Mouse (Mus musculus) embryonic facial prominence, embryonic 11.5 days (tissue): Measurements from ENCODE around the gene Kcnk6. TPM values are rescaled to one million over a fixed set of nuclear protein-coding genes. Genes with fewer than 3 reads are reported as not detected.
"Not testable (repeated sequence)": the region's sequence is repeated elsewhere in the genome, so short reads cannot be mapped to it uniquely, and the experiment has no call there.

ENCODE experiments used
- ATAC-seq: fragments of 200-750 bp; cut with Nextera tagmentation; replicated peaks from 2 replicates; pipeline ENCODE4 v1.8.0; 2017; ENCODE audit warnings: low read depth; ENCODE audit not compliant: insufficient number of reproducible peaks, low FRiP score, low TSS enrichment
- DNase-seq: peaks from one replicate; pipeline ENCODE4 v3.0.0-alpha.2; 2015; ENCODE audit warnings: low spot score
- H3K27ac ChIP-seq: fragments of 300-500 bp; sonication (generic); replicated peaks from 2 replicates; pipeline ENCODE4 v1.5.1; 2014; ENCODE audit warnings: mild to moderate bottlenecking, low read depth, low read length, control low read depth
- H3K27me3 ChIP-seq: fragments of 300-500 bp; sonication (generic); 2 replicates; pipeline ENCODE4 v1.6.1; 2014; ENCODE audit warnings: mild to moderate bottlenecking, low read length, moderate library complexity, mixed read lengths; ENCODE audit not compliant: control insufficient read depth, insufficient read depth
- H3K36me3 ChIP-seq: fragments of 300-500 bp; sonication (generic); replicated peaks from 2 replicates; pipeline ENCODE4 v1.6.1; 2014; ENCODE audit warnings: low read depth, mild to moderate bottlenecking, low read length, moderate library complexity, mixed read lengths; ENCODE audit not compliant: control insufficient read depth, insufficient read depth
- H3K4me1 ChIP-seq: fragments of 300-500 bp; sonication (generic); 2 replicates; pipeline ENCODE4 v1.6.1; 2014; ENCODE audit warnings: low read length, mixed read lengths; ENCODE audit not compliant: control insufficient read depth, insufficient read depth
- H3K4me2 ChIP-seq: fragments of 300-500 bp; sonication (generic); 2 replicates; pipeline ENCODE4 v1.6.1; 2014; ENCODE audit warnings: low read depth, mild to moderate bottlenecking, control low read depth, low read length, moderate library complexity
- H3K4me3 ChIP-seq: fragments of 300-500 bp; sonication (generic); 2 replicates; pipeline ENCODE4 v1.5.1; 2014; ENCODE audit warnings: low read depth, low read length, control low read depth
- H3K9ac ChIP-seq: fragments of 300-500 bp; sonication (generic); replicated peaks from 2 replicates; pipeline ENCODE4 v1.6.1; 2014; ENCODE audit warnings: mild to moderate bottlenecking, control low read depth, low read length
- H3K9me3 ChIP-seq: fragments of 300-500 bp; sonication (generic); replicated peaks from 2 replicates; pipeline ENCODE4 v1.6.1; 2016; ENCODE audit warnings: mild to moderate bottlenecking, low read length, inconsistent platforms, mixed read lengths; ENCODE audit not compliant: control insufficient read depth
- WGBS: fragments of 180-500 bp; shearing (Covaris S2); extraction: QIAGEN DNeasy Blood & Tissue Kit; methylation state at CpG from one replicate; pipeline ENCODE4 v1.1.7; 2014; 5-methylcytosine and 5-hydroxymethylcytosine counted together
- polyA plus RNA-seq: library from polyadenylated mRNA; unstranded; fragments of >200 nt; fragmentation: Nextera tagmentation; extraction: Ambion mirVana; gene quantifications from 2 replicates; pipeline ENCODE4 v1.2.1, GENCODE M21; 2014

Gene Kcnk6
- polyA plus RNA-seq, 1 experiment from 2014 or later = 0.45 TPM

DNA sequence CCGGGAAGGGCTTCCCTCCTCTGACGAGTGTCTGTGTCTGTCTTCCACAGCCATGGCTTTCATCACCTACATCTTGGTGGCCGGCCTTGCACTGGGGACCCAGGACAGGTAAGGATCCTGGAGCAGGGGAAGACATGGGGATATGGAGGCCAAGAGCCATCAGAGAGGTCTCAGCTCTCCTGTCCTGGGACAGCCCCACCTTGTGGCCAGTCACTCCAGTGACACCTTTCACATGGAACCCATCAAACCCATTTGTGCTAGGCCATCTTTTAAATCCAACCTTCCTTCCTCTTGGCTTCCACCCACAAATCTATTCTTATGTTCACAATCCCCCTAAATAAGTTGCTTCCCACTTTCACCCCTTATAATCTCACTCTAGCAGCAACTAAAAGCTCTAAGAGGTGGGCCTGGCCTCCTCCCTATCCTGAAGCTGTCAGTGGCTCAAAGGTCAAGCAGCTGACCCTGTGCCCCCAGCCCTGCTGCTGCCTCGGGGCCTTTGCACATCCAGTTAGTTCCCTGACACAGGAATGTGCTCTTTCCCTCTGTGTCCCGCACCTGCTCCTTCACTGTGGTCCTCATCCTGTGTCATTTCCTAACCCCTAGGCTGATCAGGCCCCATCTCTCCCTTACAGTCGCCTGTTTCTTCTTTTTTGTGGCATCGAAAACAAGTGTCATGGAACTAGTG is 12.6 kb upstream of the Kcnk6 start:
- no peaks in the 10 kb centered on the region for H3K4me1 ChIP-seq

DNA sequence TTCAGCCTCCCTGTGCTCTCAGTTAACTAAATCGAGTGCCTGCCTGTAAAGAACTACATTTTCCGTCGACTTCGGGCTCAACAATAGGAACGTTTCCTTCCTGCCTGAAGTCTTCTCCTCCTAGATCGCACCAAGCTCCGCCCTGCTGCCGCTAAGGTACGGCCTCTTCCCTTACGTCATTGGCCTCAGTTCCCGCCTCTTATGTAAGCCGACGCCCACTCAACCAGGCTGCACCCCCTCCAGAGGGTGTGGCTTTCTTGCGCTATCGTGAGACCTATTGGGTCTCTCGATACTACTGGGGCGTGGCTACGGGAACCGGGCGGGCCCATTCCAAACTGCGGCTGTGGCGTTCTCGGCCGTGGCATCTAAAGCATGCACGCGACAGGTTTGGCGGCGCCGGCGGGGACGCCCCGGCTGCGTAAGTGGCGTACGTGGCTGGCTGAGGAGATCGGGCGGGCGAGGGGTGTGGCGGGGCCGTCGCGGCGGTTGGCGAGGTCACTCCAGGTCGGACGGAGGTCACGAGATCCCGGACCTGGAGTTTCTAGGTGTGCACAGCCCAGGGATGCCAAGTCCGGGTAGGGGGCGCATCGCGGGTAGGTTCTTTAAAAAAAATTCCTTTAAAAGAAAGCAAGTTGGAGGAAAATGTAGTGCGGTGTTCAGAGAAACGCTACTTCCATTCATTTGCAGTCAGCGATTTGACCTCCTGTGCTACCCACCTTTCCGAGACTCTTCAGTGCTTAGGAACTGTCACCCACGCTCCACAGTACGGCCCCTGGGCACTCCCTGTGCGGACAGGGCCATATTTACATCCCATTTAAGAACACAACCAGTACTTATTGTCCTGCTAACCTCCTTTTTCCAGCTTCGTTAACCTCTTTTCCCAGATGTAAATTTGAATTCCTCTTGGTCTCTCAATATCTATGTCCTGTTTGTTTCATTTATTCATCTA is 6.0 kb upstream of the Kcnk6 start, which contains the start of gene Yif1b:
Gene Yif1b (plus strand): TSS at position 311 of the 949 bp plus-strand sequence.
- H3K9me3 ChIP-seq = no peaks in the 10 kb centered on the region
- peak within 1 kb of the TSS; percentile 45 for H3K9ac ChIP-seq
- under 1% methylated on average over 60 of the region's 60 CpGs for WGBS
- ATAC-seq (peak; percentile 95), DNase-seq (peak; percentile 100)
- peak within 1 kb of the TSS; percentile 38 for H3K4me3 ChIP-seq
- no peaks in the 10 kb centered on the region for H3K4me1 ChIP-seq
- peak within 1 kb of the TSS; percentile 71 for H3K4me2 ChIP-seq
- no peaks in the 10 kb centered on the region for H3K27me3 ChIP-seq
- no peaks in the 10 kb centered on the region for H3K36me3 ChIP-seq
- H3K27ac ChIP-seq = peak within 1 kb of the TSS; percentile 71

More for the DNA sequence above, 12.6 kb upstream of the Kcnk6 start:
- no peak overlapping the region for H3K27ac ChIP-seq
- H3K27me3 ChIP-seq = no peaks in the 10 kb centered on the region
- 81% methylated on average over 7 of the region's 7 CpGs for WGBS
- no peak overlapping the region for H3K4me3 ChIP-seq
- no peaks in the 10 kb centered on the region; the same call in 1 of the 2 replicates for H3K36me3 ChIP-seq
- H3K9ac ChIP-seq = no peak overlapping the region
- no peak overlapping the region for H3K4me2 ChIP-seq
- ATAC-seq = no peak
- H3K9me3 ChIP-seq = no peaks in the 10 kb centered on the region
- DNase-seq = no peak

DNA sequence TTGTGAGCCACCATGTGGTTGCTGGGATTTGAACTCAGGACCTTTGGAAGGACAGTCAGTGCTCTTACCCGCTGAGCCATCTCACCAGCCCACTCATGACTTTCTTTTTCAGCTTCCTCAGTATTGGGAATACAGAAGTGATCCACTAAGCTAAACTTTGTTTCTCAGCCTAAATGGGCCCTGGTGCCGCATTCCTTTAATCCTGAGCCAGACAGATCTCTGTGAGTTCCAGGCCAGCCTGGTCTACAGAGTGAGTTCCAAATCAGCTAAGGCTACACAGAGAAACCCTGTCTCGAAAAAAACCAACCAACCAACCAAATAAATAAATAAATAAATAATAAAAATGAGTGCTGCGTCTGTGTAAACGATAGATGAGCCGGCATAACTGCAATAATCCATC is 5.3 kb upstream of the Kcnk6 start:
- H3K4me1 ChIP-seq, ATAC-seq, H3K9me3 ChIP-seq, DNase-seq, H3K27me3 ChIP-seq, H3K36me3 ChIP-seq: not testable (repeated sequence)
- H3K4me3 ChIP-seq = peak overlapping the region; percentile 22
- 31% methylated on average over 6 of the region's 6 CpGs for WGBS
- H3K27ac ChIP-seq = peak overlapping the region; percentile 71
- peak overlapping the region; percentile 45 for H3K9ac ChIP-seq
- H3K4me2 ChIP-seq = peak overlapping the region; percentile 22

DNA sequence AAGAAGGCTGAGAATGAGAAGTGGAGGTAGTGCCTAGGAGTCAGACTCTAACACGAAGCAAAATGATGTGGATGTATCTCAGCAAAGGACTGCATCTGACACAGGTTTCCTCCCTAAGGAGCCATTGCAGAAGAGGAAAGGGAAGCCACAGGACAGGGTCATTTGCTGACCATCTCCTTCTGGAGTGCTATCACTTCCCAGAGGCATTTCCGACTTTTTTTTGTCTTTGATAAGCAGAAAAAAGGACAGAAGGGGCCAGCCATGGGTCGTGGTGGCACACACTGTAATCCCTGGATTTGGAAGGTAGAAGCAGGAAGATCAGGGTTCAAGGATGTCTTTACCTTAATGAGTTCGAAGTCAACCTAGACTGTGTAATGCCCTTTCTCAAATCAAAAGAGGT is 4.3 kb upstream of the Kcnk6 start:
- peaks cover 10% of the 10 kb centered on the region for H3K27me3 ChIP-seq
- no peaks in the 10 kb centered on the region for H3K9me3 ChIP-seq
- H3K36me3 ChIP-seq = no peaks in the 10 kb centered on the region
- H3K9ac ChIP-seq = no peak overlapping the region
- no peak overlapping the region for H3K4me2 ChIP-seq
- no peak overlapping the region for H3K27ac ChIP-seq
- DNase-seq (no peak), ATAC-seq (no peak)
- no peak overlapping the region for H3K4me3 ChIP-seq
- WGBS = 85% methylated on average over 4 of the region's 4 CpGs
- peaks cover 4% of the 10 kb centered on the region for H3K4me1 ChIP-seq

DNA sequence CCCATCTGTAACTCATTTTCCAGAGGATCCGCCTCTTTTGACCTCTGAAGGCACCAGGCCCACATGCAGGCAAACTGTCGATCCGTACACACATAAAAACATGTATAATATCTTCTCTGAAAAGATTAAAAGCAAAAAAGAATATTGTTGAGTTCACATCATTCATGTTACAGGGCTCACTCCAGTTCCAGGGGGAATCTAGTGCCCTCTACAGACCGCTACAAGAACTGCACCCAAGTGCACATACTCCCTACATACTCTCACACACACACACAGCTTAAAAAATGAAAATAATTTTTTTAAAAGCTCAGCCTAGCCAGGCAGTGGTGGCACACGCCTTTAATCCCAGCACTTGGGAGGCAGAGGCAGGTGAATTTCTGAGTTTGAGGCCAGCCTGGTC is 2.3 kb upstream of the Kcnk6 start:
- ATAC-seq = no peak
- Histone ChIP-seq H3K4me2 (no peak overlapping the region), H3K4me1 (peaks cover 4% of the 10 kb centered on the region), H3K27me3 (peaks cover 15% of the 10 kb centered on the region), H3K9me3 (no peaks in the 10 kb centered on the region), H3K4me3 (no peak overlapping the region), H3K27ac (no peak overlapping the region), H3K36me3 (no peaks in the 10 kb centered on the region), H3K9ac (no peak overlapping the region)
- no peak for DNase-seq
- 66% methylated on average over 5 of the region's 5 CpGs for WGBS

DNA sequence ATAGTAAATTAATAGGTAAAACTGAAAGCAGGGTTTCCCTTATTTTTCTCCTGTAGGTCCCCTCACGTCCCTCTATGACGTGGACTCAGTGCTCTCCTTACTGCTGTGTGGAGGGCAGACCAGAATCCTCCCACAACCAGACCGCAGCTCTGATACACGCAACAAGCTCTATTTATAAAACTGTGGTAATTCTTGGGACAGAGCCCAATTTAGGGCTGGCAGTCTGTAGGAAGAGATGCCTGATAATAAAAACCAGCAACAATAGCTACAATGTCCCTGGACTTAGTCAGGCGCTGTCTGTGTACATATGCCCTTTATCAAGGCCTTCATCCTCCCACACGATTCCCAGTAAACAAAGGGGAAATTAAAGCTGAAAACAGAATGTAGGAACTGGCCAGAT is 1.4 kb upstream of the Kcnk6 start:
- DNase-seq = no peak
- H3K36me3 ChIP-seq = no peaks in the 10 kb centered on the region
- H3K27me3 ChIP-seq = peaks cover 15% of the 10 kb centered on the region
- H3K4me1 ChIP-seq = peaks cover 4% of the 10 kb centered on the region
- no peaks in the 10 kb centered on the region for H3K9me3 ChIP-seq
- H3K4me3 ChIP-seq = no peak overlapping the region
- H3K9ac ChIP-seq = no peak overlapping the region; the same call in 1 of the 2 replicates
- no peak overlapping the region for H3K27ac ChIP-seq
- no peak overlapping the region for H3K4me2 ChIP-seq
- WGBS = 81% methylated on average over 6 of the region's 6 CpGs
- ATAC-seq = no peak

DNA sequence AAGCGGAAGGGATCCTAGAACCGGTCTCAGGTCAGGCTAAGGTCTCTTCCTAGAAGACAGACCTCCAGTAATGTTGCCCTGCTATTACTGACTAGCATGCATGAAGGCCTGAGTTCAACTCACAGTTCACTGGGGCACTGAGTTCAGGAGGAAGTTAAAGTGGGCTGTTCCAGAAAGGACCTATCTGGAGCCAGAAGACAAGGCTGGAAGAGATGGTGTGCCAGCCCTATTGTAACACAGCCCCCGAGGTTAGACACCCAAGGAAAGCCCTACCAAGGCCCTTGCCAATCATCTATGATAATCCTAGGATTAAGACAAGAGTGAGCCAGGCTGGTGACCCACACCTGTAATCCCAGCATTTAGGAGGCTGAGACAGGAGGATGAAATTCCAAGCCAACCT is 798 bp downstream of the Kcnk6 start:
- Histone ChIP-seq H3K4me2 (no peak overlapping the region; the same call in 1 of the 2 replicates), H3K9ac (no peak overlapping the region), H3K4me1 (peaks cover 4% of the 10 kb centered on the region), H3K27ac (no peak overlapping the region), H3K4me3 (no peak overlapping the region; the same call in 1 of the 2 replicates), H3K36me3 (no peaks in the 10 kb centered on the region), H3K27me3 (peaks cover 15% of the 10 kb centered on the region), H3K9me3 (no peaks in the 10 kb centered on the region)
- WGBS = 48% methylated on average over 3 of the region's 3 CpGs
- DNase-seq (no peak), ATAC-seq (no peak)

DNA sequence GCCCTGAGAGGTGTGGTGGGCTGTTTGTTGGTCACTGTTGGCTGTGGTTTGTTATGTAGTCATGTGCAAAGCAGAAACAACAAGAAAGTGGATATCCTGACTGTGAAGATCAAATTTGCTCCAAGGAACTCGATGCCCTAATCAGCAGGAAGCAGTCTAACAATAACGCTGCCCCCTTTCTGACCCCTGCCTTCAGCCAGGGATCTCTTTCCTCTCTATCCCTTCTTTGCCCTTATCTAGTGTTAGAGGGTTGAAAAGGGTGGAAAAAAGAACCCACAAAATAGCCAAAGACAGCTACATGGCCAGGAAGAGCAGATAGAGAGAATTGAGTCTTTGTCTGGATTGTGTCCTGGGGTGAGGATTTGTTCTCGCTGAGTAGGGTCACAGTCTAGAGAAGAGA is 1.8 kb downstream of the Kcnk6 start:
- H3K9ac ChIP-seq = no peak overlapping the region
- H3K4me1 ChIP-seq = peaks cover 5% of the 10 kb centered on the region
- H3K27ac ChIP-seq = no peak overlapping the region
- H3K27me3 ChIP-seq = peaks cover 15% of the 10 kb centered on the region
- H3K36me3 ChIP-seq = no peaks in the 10 kb centered on the region
- no peak overlapping the region for H3K4me2 ChIP-seq
- ATAC-seq = no peak
- H3K9me3 ChIP-seq = no peaks in the 10 kb centered on the region
- no peak for DNase-seq
- H3K4me3 ChIP-seq = no peak overlapping the region
- WGBS = 17% methylated on average over 3 of the region's 3 CpGs
